Mouse (Mus musculus) embryo, embryonic 11 days (tissue): ENCODE measurements around the gene Pafah2.
A peak's percentile ranks its signal among the peaks of the same experiment; 100 is the strongest.

Experiments
- DNase-seq: peaks from one replicate; pipeline ENCODE4 v3.0.0-alpha.2; 2015

The Pafah2 gene

DNA sequence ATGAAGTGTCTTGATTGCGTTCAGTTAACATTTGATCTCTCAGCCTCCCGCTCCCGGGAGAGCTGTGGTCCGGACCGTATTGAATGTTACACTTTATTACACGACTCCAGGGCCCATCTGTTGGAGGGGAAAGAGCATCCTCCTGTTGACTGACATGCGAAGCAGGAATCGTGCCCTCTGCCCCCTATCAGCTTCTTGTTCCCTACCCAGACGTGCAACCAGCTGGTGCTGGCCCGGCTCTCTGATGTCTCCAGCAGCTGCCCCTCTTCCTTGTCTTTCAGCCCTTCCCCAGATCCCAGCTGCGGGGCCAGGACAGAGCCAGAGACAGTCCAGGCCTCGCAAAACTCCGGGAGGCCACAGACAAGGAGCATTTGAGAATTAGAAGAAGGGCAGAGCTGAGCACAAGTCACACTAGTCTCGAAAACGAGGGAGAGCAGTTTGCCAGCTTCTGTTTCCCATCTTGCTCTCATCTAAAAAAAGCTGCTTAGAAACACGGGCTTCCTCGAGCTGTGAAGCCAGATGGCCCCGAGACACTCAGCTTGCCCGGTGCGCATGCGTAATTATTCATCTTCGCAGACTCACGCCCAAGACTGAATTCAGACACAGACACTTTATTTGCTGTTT is 34.4 kb downstream of the Pafah2 start:
- DNase-seq = peak; percentile 75

- no peak for DNase-seq
These were observed 36.7 kb downstream of the Pafah2 start for GRCm38 (mm10) chr4:134432686-134433360.

GRCm38 (mm10) chr4:134436185-134436584 is 40.1 kb downstream of the Pafah2 start:
- DNase-seq = peak; percentile 47

DNA sequence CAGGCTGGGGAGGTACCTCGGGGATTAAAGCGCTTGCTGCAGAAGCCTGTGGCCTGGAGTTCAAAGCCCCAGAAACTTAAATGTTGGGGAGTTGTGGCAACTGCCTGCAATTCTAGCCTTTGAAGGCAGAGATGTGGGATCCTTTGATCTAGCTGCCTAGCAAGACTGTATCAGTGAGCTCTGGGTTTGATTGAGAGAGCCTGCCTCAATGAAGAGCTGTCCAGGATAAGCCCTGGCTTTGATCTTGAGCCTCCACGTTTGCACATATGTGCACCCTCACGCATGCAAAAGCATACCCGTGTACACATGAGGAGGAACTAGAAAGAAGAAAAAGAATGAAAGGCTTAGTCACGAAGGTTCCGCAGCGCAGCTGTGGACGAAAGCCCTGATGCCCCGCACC is 40.5 kb downstream of the Pafah2 start:
- peak; percentile 48 for DNase-seq

GRCm38 (mm10) chr4:134439119-134439518 is 43.0 kb downstream of the Pafah2 start:
- no peak for DNase-seq

DNA sequence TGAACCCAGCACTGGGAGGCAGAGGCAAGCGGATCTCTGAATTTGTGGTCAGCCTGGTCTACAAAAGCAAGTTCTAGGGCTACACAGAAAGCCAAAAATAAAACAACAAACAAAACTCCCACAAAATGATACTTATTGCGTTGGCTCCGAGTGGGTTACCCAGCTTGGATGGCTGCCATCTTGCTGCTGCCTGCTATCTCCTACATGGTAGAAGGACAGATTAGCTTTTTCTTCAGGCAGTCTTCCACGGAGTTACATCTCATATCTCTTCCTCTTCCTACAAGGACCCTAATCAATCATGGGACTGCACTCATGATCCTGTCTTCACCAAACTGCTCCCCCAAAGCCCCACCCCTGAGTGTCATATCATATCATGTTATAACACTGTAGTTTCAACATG is 43.8 kb downstream of the Pafah2 start:
- no peak for DNase-seq

- no peak for DNase-seq
These were observed 46.1 kb downstream of the Pafah2 start for GRCm38 (mm10) chr4:134442216-134442615.

GRCm38 (mm10) chr4:134443589-134443988 is 47.5 kb downstream of the Pafah2 start:
- no peak for DNase-seq

- DNase-seq = no peak
These were observed 48.8 kb downstream of the Pafah2 start for GRCm38 (mm10) chr4:134444949-134445348.

DNA sequence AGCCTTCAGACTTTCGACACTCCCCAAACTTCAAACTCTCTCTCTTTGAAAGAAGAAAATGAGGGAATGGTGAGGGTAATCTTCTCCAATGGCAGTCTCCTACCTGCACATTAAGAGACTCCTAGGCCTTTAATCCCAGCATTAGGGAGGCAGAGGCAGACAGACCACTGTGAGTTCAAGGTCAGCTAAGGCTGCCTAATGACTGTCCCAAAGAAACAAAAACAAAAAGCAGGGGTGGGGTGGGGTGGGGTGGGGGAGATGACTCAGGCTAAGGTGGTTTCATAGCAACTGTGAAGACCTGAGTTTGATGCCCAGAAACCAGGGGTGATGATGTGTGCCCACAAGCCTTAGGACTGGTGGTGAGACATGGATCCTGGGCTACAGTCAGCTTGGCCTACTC is 49.4 kb downstream of the Pafah2 start:
- DNase-seq = no peak

GRCm38 (mm10) chr4:134447966-134448365 is 51.8 kb downstream of the Pafah2 start:
- DNase-seq = no peak

DNA sequence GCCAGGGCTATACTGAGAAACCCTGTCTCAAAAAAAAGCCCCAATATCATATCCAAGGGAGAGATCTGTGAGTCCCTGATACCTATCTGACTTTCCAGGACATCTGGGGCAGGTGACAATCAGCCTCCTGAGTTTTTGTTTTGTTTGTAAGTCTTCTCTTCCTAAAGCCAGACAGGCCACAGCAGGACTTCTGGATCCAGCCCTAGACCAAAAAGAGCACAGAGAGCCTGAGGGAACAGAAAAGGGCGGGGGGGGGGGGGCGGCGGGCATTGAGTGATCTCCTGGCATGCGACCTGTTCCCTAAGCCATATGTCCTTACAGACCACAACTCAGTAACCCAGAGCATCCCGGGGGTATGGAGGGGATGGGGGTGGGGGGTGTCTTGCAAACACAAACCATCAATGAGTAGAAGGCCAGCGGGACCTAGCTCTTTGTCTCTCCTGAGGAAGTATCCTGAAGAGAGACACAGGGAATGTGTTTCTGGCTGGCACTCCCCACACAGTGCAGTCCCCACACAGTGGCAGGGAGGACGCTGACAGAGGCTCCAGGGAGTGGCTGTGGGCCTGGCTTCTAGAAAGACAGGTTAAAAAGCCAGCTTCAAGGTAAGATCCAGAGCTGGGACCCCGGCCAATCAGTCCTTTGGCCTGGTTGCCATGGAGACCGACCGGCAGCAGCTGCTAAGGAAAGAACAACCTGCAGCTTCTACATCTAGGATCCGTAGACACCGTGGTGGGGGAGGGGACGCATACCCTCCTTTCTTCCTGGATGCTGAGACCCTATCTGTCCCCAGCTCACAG is 53.7 kb downstream of the Pafah2 start:
- DNase-seq = peak; percentile 73

GRCm38 (mm10) chr4:134450392-134451195 is 54.5 kb downstream of the Pafah2 start:
- peak; percentile 47 for DNase-seq

DNA sequence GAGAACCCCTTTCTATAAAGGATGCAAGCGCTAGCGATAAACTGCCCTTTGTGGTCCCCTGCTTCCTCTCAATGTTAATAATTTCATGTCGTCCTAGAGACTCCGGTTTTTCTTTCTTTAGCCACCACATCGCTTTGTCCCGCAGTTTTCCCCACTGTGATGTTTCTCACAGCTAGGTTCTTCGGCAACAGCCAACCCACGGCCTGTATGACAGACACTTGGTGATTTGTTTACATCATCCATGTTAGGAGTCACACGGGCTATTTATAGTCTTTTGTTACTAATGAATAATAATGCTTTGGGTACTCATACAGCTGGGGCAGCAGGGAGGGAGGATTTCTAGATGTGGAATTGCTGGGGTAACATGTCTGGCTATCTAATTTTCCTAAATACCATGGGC is 55.4 kb downstream of the Pafah2 start:
- no peak for DNase-seq

- DNase-seq = peak; percentile 38
These were observed 57.7 kb downstream of the Pafah2 start for GRCm38 (mm10) chr4:134453619-134454400.

GRCm38 (mm10) chr4:134455310-134455709 is 59.2 kb downstream of the Pafah2 start:
- DNase-seq = no peak

DNA sequence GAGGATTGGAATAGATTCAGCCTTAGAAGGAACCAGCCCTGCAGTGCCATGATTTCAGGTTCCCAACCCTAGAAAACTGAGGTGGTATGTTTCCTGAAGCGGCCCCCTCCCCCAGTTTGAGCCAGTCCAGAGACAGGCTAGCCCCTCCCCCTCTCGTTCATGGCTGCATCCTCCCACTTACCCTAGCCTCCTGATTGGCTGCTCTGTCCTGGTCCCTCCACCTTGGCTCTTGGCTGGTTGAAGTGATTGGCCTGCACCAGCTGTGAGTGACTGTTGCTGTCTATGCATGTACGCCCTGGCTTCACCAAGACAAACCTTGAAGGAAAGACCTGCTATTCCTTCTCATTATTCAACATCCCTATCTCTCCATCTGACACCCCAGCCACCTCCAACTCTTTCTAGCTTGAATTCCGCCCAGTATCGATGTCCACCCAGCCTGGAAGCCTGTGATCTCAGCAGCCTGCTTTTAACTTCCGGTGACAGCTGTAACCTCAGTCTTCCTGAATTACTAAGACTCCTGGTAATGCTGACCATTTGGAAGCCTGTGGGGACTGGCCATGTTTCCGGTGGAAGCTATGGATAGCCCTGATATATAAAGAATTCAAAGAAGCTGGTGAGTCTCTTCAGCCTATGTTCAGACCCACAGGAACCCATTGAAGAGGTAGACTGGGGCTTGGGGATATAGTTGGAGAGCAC is 61.2 kb downstream of the Pafah2 start:
- no peak for DNase-seq

DNA sequence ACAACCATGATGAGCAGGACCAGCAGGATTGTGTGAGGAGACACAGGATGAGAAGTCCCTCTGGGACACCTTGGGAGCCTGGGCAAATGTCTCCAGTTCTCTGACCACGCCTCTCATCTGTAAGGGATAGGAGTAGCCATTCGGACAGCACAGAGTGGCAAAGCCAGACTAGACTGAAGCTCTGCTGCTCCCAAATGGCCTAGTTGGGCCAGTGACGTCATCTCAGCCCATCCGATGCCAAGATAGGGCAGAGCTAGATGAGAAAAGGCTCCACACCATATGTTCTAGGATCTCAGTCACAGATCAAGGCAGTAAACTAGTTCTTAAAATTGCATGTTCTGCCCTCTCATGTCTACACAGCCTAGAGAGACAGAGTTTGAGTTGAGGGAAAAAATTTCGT is 62.7 kb downstream of the Pafah2 start:
- DNase-seq = no peak

DNA sequence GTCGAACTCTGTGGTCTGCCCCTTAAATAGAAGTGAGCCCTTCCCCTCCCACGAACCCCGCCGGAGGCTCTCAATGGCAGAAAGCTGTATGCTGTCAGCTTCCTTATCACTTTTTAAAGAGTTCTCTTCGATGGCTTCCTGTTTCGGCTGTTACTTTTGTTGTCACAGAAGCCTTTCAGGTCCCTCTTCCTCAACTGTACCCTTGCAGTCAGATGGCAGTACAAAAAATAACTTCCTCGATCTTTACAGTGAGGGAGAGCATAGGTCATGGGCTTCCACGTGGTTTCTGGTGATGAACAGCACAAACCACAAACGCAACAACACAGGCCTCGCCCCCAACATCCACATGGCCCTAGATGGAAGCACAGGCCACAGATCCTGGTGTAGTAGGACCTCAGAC is 64.2 kb downstream of the Pafah2 start:
- no peak for DNase-seq

GRCm38 (mm10) chr4:134461252-134461651 is 65.1 kb downstream of the Pafah2 start:
- no peak for DNase-seq

DNA sequence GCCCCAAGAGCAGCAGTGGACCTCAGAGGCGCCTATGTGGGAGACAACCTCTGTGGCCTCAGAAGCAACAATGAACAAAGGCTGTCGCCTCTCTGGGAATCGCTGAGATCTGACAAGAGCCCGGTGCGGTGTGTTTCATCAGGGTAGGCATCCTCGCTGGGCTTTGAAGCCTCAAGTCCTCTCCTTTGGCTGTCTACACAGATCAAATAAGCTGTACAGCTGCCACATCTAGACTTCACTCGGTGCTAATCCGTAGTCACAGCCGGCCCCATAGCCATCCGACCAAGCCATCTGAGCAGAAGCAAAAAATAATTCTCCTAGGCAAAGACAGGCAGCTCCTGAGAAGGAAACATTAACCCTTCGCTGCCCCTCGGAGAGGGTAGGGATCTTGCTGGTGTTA is 69.7 kb downstream of the Pafah2 start:
- no peak for DNase-seq
